Mouse (Mus musculus): ENCODE measurements around the gene Rims3. TPM values are rescaled to one million over a fixed set of nuclear protein-coding genes. Genes with fewer than 3 reads are reported as not detected.

The Rims3 gene
- polyA plus RNA-seq, 1 experiment from 2014 or later: 18.8 TPM

DNA sequence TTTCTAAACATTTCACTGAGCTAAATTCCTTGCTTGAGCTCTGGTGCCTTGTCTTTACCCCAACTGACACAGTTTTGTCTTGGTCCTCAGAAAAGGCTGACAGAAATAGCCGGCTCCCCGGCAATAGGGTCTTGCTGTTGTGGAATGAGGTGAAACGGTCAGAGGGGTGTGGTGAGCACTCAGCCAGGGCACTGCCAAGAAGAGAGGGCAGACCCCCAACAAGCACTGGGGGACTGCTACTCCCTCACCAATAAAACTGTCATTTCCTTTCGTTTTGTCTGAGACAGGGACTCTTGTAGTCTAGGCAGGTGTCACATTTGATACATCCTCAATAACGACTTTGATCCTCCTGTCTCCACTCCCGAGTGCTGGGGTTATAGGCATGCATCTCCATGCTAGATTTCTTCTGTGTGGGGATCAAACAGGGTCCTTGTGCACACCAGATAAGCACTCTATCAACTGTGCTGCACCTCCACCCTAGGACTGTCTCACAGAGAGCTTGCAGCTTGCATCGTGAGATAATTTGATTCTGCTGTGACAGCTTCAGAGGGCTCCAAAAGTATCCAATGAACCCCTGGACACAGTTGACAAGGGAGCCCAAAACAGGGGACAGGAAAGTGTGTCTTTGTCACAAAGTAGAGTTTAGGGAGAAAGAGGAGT is 10.1 kb upstream of the Rims3 start:
- Histone ChIP-seq H3K9me3 (ENCODE audit: control insufficient read depth, low read length) (no peaks in the 10 kb centered on the region), H3K27ac (ENCODE audit: low read depth, low read length) (no peak overlapping the region)
- WGBS: 45% methylated on average over 7 of the region's 7 CpGs

DNA sequence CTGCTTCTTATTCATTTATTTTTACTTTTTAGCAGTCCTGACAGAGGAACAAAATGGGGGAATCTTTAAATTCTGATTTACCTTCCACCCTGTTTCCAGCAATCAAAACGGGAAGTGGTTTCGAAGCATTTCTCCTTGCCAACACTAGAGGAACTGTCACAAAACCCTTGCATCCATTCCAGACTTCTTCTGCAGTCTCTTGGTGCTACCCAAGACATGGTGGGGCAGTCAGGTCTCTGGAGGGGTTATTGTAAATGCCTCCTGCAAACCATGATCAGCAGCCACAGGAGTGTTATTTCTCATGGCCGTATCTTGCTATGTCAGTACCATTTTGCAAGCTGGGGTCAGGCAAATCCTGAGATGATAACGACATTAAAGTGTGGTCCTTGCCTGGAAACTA is 9.5 kb upstream of the Rims3 start:
- H3K4me1 ChIP-seq (ENCODE audit: control insufficient read depth, insufficient read depth, low read length): no peaks in the 10 kb centered on the region
- H3K4me3 ChIP-seq (ENCODE audit: low read depth, low read length): no peak overlapping the region
- no peaks in the 10 kb centered on the region for H3K9me3 ChIP-seq (ENCODE audit: control insufficient read depth, low read length)
- 80% methylated on average over 4 of the region's 4 CpGs for WGBS
- H3K36me3 ChIP-seq (ENCODE audit: control insufficient read depth, insufficient read depth, low read length): no peaks in the 10 kb centered on the region
- H3K9ac ChIP-seq (replicated peaks; ENCODE audit: low read depth, low read length): no peak overlapping the region
- no peak overlapping the region for H3K4me2 ChIP-seq (ENCODE audit: low read depth, low read length)
- ATAC-seq (ENCODE audit: low read depth): no peak
- H3K27me3 ChIP-seq (ENCODE audit: control insufficient read depth, insufficient read depth, low read length): no peaks in the 10 kb centered on the region
- no peak overlapping the region for H3K27ac ChIP-seq (ENCODE audit: low read depth, low read length)

More for the DNA sequence above, 10.1 kb upstream of the Rims3 start:
- Histone ChIP-seq H3K4me2 (ENCODE audit: low read depth, low read length) (no peak overlapping the region), H3K9ac (replicated peaks; ENCODE audit: low read depth, low read length) (no peak overlapping the region), H3K4me1 (ENCODE audit: control insufficient read depth, insufficient read depth, low read length) (no peaks in the 10 kb centered on the region), H3K4me3 (ENCODE audit: low read depth, low read length) (no peak overlapping the region), H3K36me3 (ENCODE audit: control insufficient read depth, insufficient read depth, low read length) (no peaks in the 10 kb centered on the region), H3K27me3 (ENCODE audit: control insufficient read depth, insufficient read depth, low read length) (no peaks in the 10 kb centered on the region)
- ATAC-seq (ENCODE audit: low read depth): no peak

DNA sequence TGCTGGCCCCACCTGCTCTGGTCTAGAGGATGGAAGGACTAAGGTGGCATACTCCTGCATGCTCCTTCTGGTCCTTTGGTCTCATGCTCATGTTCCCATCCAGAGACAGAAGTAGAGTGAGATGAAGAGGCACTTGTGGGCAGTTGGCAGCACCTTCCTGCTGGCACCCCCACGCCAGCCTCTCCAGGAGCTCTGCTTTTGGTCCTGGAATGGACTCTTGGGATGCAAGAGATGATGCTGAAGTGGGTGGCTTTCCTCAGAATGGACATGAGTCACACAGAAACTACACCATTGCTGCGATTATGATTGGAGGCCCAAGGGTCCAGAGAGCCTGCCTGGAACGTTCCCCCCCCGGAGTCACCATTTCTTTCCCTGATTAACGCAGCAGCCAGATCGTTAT is 5.7 kb upstream of the Rims3 start:
- 78% methylated on average over 6 of the region's 6 CpGs for WGBS
- no peak overlapping the region for H3K4me3 ChIP-seq (ENCODE audit: low read depth, low read length)
- H3K4me2 ChIP-seq (ENCODE audit: low read depth, low read length): no peak overlapping the region
- H3K36me3 ChIP-seq (ENCODE audit: control insufficient read depth, insufficient read depth, low read length): no peaks in the 10 kb centered on the region
- H3K27me3 ChIP-seq (ENCODE audit: control insufficient read depth, insufficient read depth, low read length): no peaks in the 10 kb centered on the region
- H3K27ac ChIP-seq (ENCODE audit: low read depth, low read length): no peak overlapping the region
- no peaks in the 10 kb centered on the region for H3K4me1 ChIP-seq (ENCODE audit: control insufficient read depth, insufficient read depth, low read length)
- no peak overlapping the region for H3K9ac ChIP-seq (replicated peaks; ENCODE audit: low read depth, low read length)
- no peak for ATAC-seq (ENCODE audit: low read depth)
- H3K9me3 ChIP-seq (ENCODE audit: control insufficient read depth, low read length): no peaks in the 10 kb centered on the region

DNA sequence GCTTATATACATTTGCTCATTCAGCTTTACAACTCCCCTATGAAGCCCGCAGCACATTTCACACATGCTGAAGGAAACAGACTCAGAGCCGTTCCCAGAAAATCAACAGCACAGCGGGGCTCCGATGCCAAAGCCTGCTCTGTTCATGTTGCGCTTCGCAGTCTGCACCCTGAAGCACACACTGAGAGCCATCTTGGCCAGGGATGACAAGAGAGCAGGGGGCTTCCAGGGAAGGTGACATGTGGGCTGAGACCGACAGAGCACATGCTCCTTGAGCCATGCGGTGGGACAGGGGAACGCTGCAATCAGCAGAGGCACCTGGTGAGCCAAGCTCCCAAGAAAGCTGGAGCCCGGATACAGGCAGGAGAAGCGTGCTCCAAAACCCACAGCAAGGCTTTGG is 5.2 kb upstream of the Rims3 start:
- Histone ChIP-seq H3K4me2 (ENCODE audit: low read depth, low read length) (no peak overlapping the region), H3K9ac (replicated peaks; ENCODE audit: low read depth, low read length) (no peak overlapping the region), H3K9me3 (ENCODE audit: control insufficient read depth, low read length) (no peaks in the 10 kb centered on the region), H3K27ac (ENCODE audit: low read depth, low read length) (no peak overlapping the region), H3K4me1 (ENCODE audit: control insufficient read depth, insufficient read depth, low read length) (no peaks in the 10 kb centered on the region), H3K36me3 (ENCODE audit: control insufficient read depth, insufficient read depth, low read length) (no peaks in the 10 kb centered on the region), H3K4me3 (ENCODE audit: low read depth, low read length) (no peak overlapping the region), H3K27me3 (ENCODE audit: control insufficient read depth, insufficient read depth, low read length) (no peaks in the 10 kb centered on the region)
- ATAC-seq (ENCODE audit: low read depth): no peak
- WGBS: 75% methylated on average over 11 of the region's 11 CpGs

DNA sequence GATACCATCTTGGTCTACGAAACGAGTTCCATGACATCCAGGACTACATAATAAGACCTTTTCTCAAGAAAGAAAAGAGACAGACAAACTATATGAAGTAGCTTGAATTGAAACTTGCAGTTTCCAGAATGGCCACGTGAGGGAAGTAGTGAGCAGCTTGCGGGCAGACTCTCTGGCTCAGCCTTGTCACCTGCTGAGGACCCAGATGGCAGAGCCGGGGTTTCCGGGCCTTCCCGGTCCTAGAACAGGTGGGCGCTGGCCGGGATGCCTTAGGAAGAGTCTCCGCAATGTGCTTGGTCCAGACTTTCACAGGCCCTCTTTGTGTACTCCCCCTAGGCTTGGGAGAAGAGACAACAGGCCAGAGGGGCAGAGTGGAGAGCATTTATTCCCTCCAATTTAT is 3.7 kb upstream of the Rims3 start:
- no peak overlapping the region for H3K9ac ChIP-seq (replicated peaks; ENCODE audit: low read depth, low read length)
- H3K4me2 ChIP-seq (ENCODE audit: low read depth, low read length): no peak overlapping the region
- peak; percentile 54 for ATAC-seq (ENCODE audit: low read depth)

DNA sequence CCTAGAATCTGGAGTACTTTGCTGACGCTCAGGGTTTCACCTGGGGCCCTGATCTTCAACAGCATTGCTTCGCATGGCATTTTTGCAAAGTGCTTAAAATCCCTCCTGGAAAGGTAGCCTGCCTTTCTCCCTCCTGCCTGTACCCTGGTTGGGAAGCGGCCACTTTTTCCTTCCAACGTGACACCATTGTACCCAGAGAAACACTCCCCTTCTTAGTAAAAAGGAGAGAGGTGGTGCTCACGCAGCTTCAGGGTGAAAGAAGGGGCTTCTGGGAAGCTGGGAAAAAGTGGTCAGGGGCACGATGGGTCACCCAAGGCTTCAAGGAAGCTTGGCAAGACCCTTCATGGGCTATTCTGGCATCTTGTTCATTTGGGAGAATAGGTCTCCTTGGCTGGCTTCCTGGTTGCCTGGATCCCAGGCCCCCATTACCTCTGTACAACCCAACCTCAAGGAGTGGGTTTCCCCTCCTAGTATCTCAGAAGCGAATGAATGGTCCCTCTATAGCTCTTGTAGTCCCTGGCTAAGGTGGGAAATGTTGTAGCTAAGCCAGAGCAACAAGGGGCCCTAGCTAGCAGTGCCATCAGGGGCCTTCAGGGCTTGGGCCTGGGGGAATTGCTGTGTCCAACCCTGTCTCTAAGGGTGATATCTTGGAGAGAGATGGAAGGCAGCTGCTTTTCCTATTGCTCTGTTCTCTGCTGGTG is 894 bp downstream of the Rims3 start:
- no peaks in the 10 kb centered on the region for H3K36me3 ChIP-seq (ENCODE audit: control insufficient read depth, insufficient read depth, low read length)
- peak overlapping the region; percentile 73 for H3K4me2 ChIP-seq (ENCODE audit: low read depth, low read length)
- H3K27me3 ChIP-seq (ENCODE audit: control insufficient read depth, insufficient read depth, low read length): no peaks in the 10 kb centered on the region; the same call in 1 of the 2 replicates
- peak overlapping the region; percentile 60 for H3K4me3 ChIP-seq (ENCODE audit: low read depth, low read length)
- no peak for ATAC-seq (ENCODE audit: low read depth)
- WGBS: 13% methylated on average over 7 of the region's 7 CpGs
- 0 out of 2 replicates have a peak, but pooled peaks cover 9% of the 10 kb centered on the region for H3K4me1 ChIP-seq (ENCODE audit: control insufficient read depth, insufficient read depth, low read length)
- peak overlapping the region; percentile 68 for H3K9ac ChIP-seq (replicated peaks; ENCODE audit: low read depth, low read length)
- H3K9me3 ChIP-seq (ENCODE audit: control insufficient read depth, low read length): no peaks in the 10 kb centered on the region
- H3K27ac ChIP-seq (ENCODE audit: low read depth, low read length): peak overlapping the region; percentile 18; the same call in 1 of the 2 replicates

More for the DNA sequence above, 3.7 kb upstream of the Rims3 start:
- Histone ChIP-seq H3K36me3 (ENCODE audit: control insufficient read depth, insufficient read depth, low read length) (no peaks in the 10 kb centered on the region), H3K9me3 (ENCODE audit: control insufficient read depth, low read length) (no peaks in the 10 kb centered on the region), H3K4me3 (ENCODE audit: low read depth, low read length) (no peak overlapping the region), H3K27me3 (ENCODE audit: control insufficient read depth, insufficient read depth, low read length) (no peaks in the 10 kb centered on the region; the same call in 1 of the 2 replicates), H3K27ac (ENCODE audit: low read depth, low read length) (no peak overlapping the region), H3K4me1 (ENCODE audit: control insufficient read depth, insufficient read depth, low read length) (0 out of 2 replicates have a peak, but pooled peaks cover 4% of the 10 kb centered on the region)
- 5% methylated on average over 10 of the region's 10 CpGs for WGBS

DNA sequence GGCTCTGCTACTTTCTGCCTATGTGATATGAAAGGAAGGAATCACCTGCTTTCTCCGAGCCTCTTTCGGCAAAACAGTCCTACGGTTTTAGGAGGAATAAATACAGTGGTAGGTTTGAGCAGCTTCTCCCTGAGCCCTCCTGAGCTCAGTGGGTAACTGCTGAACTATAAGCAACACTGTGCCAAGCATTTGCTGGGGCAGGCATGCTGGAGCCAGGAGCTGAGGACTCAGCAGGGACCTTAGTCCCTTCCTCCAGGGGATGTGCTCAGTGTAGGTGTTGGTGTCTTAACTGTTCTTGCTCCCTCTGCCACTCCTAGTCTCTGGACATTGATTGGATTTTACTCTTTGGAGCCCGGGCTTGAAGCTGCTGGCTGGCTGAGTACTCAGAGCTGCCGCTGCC is 1.8 kb downstream of the Rims3 start:
- Histone ChIP-seq H3K4me1 (ENCODE audit: control insufficient read depth, insufficient read depth, low read length) (0 out of 2 replicates have a peak, but pooled peaks cover 9% of the 10 kb centered on the region), H3K9ac (replicated peaks; ENCODE audit: low read depth, low read length) (no peak overlapping the region), H3K4me3 (ENCODE audit: low read depth, low read length) (no peak overlapping the region), H3K27ac (ENCODE audit: low read depth, low read length) (no peak overlapping the region), H3K9me3 (ENCODE audit: control insufficient read depth, low read length) (no peaks in the 10 kb centered on the region), H3K4me2 (ENCODE audit: low read depth, low read length) (peak overlapping the region; percentile 73; the same call in 1 of the 2 replicates), H3K27me3 (ENCODE audit: control insufficient read depth, insufficient read depth, low read length) (no peaks in the 10 kb centered on the region; the same call in 1 of the 2 replicates), H3K36me3 (ENCODE audit: control insufficient read depth, insufficient read depth, low read length) (no peaks in the 10 kb centered on the region)
- 55% methylated on average over 5 of the region's 5 CpGs for WGBS
- ATAC-seq (ENCODE audit: low read depth): 0 out of 2 replicates have a peak, but pooled peaks have one; percentile 0

DNA sequence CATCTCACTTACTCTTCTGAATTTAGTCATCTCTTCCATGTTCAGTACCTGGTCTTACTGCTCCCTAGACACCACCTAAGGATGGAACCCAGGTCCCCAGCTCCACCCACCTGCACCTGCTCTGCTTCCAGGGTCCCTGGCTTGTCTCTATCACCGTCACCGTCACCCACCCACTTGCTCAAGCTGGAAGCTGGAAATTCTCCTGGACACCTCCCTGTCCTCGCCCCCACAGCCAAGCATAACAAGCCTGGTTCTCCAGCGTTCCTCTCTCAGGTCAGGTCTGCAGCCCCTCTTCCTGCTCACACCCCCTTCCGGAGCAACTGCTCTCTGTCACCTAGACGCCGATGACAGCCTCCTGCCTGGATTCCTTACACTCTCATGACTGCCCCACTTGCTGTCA is 5.2 kb downstream of the Rims3 start:
- 91% methylated on average over 7 of the region's 7 CpGs for WGBS
- no peak for ATAC-seq (ENCODE audit: low read depth)

DNA sequence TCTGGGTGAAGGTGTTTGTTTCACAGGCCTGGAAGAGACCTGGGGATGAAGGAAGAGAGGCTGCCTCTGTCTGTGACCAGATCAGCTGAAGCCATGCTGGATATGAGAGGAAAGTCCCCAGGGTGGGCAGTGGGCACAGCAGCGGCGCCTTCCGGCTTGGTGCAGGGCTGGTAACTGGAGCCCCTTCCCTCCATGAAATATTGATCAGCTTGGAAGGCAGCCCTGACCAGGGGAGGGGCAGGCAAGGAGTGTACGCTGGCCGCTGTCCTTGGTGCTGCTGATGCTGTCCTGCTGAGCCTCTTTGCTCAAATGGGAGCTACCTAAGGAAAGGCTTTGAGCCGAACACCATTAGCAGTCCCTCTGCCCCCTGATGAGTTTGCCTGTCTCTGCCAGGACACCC is 11.6 kb downstream of the Rims3 start:
- Histone ChIP-seq H3K4me3 (ENCODE audit: low read depth, low read length) (no peak overlapping the region), H3K4me1 (ENCODE audit: control insufficient read depth, insufficient read depth, low read length) (no peaks in the 10 kb centered on the region), H3K9ac (replicated peaks; ENCODE audit: low read depth, low read length) (no peak overlapping the region), H3K27ac (ENCODE audit: low read depth, low read length) (no peak overlapping the region), H3K4me2 (ENCODE audit: low read depth, low read length) (no peak overlapping the region), H3K9me3 (ENCODE audit: control insufficient read depth, low read length) (no peaks in the 10 kb centered on the region), H3K27me3 (ENCODE audit: control insufficient read depth, insufficient read depth, low read length) (no peaks in the 10 kb centered on the region), H3K36me3 (ENCODE audit: control insufficient read depth, insufficient read depth, low read length) (no peaks in the 10 kb centered on the region)
- 9% methylated on average over 6 of the region's 6 CpGs for WGBS
- peak; percentile 70; the same call in 1 of the 2 replicates for ATAC-seq (ENCODE audit: low read depth)

More for the DNA sequence above, 5.2 kb downstream of the Rims3 start:
- Histone ChIP-seq H3K9me3 (ENCODE audit: control insufficient read depth, low read length) (no peaks in the 10 kb centered on the region), H3K36me3 (ENCODE audit: control insufficient read depth, insufficient read depth, low read length) (no peaks in the 10 kb centered on the region), H3K27me3 (ENCODE audit: control insufficient read depth, insufficient read depth, low read length) (no peaks in the 10 kb centered on the region; the same call in 1 of the 2 replicates), H3K9ac (replicated peaks; ENCODE audit: low read depth, low read length) (no peak overlapping the region), H3K27ac (ENCODE audit: low read depth, low read length) (no peak overlapping the region), H3K4me3 (ENCODE audit: low read depth, low read length) (no peak overlapping the region), H3K4me2 (ENCODE audit: low read depth, low read length) (no peak overlapping the region), H3K4me1 (ENCODE audit: control insufficient read depth, insufficient read depth, low read length) (0 out of 2 replicates have a peak, but pooled peaks cover 9% of the 10 kb centered on the region)

All from neural tube, embryonic 14.5 days (tissue).